Mouse (Mus musculus) ovary, postnatal 14 days (tissue): Measurements from ENCODE around the gene Trappc6a.

Experiments
- DNase-seq: peaks from one replicate; pipeline ENCODE4 v3.0.0; 2022; ENCODE audit warnings: low spot score

Gene Trappc6a

DNA sequence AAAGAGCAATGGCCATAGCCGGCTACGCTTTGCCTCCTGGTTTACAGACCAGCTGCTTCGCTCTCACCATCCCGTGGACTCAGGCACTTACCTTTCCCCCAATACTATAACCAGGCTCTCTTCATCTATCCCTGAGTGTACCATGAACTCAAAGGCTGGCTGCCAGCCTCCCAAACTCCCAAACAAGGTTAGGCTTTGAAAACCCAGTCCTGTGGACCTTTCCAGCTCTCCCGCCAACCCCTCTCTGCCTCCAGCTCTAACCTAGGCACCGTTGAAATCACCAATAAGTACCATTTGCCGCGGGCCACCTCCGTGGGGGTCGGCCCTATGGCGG, 53.2 kb downstream of the Trappc6a start:
- DNase-seq = no peak

DNA sequence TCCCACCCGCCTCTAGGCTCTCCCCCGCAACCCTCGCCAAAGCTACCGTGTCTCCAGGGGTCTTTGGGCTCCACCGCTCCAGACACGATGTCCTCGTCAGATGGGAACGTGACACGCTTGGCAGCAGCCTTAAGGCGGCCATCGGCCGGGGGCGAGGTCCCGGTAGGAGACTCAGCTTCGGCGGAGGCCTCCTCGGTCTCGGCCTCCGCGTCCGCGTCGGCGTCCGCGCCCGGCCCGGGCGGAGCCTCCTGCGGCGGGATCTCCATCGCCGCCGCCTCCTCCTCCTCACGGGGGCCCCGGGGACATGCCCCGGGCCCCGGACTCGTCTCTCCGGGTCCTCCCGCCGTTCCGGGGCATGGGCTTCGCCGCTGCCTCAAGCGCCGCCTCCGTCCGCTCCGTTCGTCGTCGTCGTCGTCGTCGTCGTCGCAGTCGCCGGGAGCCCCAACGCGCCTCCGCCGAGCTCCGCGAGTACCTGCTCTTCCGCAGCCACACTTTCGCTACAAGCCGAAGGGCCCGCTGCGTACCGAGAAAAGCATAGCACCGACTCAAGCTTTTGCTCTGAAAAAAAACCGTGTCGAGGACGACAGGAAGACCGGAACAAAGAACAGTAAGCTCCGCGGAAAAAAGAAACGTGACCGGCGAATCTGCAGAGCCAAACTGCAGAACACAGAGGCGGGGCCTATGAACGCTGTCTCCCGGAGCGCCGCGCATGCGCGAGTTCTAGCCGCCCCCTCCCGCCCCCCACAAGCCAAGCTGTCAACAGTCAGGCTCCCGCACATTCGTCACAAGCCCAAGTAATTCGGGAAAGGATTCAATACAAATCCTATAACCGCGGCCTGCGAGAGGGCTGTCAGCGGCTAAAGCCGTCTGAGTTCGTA, 53.8 kb downstream of the Trappc6a start:
- peak; percentile 87 for DNase-seq

DNA sequence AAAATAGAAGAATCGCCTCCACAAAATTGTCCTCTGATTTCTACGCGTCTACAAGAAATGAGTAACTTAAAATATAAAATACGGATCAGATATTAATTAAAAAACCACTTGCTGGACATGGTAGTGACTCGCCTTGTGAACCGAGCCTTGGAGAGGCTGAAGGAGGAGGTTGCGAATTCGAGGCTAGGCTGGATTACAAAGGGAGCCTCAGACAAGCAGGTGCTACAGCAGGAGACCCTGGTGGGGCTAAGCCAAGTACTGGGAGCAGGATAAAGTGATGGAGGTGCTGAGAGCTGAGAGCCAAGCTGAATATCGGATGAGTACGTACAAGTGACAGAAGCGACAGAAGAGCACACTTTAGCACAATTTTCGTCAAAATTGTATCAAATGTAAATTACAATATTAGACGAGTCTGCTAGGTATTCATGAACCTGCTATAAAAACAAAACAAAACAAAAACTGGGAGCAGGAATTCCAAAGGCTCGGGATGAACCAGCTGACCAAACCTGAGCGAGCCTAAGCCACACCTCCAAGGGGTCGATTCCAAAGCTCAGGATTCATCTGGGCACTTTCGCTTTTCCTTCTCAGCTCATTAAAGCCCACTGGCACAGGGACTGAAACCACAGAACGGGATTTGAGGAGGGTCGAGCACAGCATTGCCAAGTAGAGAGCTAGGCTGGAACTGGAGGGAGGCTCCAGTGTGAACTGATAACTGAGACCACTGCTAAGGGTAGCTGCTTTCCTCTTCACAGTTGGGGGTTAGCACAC, 54.6 kb downstream of the Trappc6a start, which contains the start of gene Ppp1r37:
TSS of gene Ppp1r37 (minus strand) at position 434 of the 768 bp plus-strand sequence.
- no peak for DNase-seq

DNA sequence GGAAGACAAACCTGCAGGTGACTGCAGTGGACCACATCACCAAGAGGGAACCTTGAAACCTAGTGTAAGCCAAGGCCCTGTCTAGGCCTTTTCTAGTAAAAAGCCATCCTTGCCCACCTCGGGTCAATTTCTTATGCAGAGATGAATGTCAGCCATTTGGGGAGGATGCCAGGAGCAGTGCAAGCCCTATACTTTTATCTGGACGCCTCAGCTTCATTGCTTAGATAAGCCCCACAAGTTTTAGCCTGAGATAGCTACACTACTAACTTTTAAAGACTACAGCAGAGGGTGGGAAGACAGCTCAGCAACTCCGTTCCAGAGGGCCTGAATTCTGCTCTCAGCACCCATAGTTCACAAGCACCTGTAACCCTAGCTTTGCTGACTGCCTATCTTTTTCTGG, 55.7 kb downstream of the Trappc6a start:
- DNase-seq = no peak

DNA sequence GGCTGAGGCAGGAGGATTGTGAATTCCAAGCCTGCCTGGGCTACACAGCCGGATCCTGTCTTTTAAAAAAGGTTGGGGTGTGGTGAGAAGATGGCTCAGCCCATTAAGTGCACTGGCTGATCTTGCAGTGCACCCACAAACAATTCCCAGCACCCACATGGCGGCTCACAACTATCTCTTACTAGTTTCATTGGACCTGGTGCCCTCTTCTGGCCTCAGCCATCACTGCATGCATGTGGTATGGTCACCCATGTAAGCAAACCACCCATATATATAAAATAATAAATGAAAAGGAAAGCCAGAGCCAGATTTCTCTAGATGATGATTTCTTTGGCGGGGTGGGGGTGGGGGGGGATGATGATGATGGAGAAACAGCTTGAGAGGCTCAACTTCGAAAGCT, 56.3 kb downstream of the Trappc6a start:
- DNase-seq = no peak
